ENCODE assay signal across 8 mouse cellular contexts in genomic region chr6:119543803-119544517, GRCm38 (mm10). TPM values are rescaled to one million over a fixed set of nuclear protein-coding genes. Genes with fewer than 3 reads are reported as not detected.
DNase-seq lines count a peak whose midpoint lies in the region; ATAC-seq and TF ChIP-seq lines count a peak whose summit lies in the region.

Wnt5b (minus strand) TSS chr6:119544347.

- H3K9me3 ChIP-seq in forebrain, embryonic 15.5 days, result no peaks in the 10 kb centered on the region

- DNase-seq in layer of hippocampus, postnatal 10 days (ENCODE audit: low spot score in 2 of 2), result peak; percentile 22 to 38
- DNase-seq in layer of hippocampus, adult 18-20 months (ENCODE audit: low spot score in 2 of 2), result no peak
- DNase-seq in kidney, postnatal 4 days, result peak; percentile 55 to 65
- peak; percentile 69 for DNase-seq in neural tube, embryonic 10.5 days (ENCODE audit: extremely low spot score, low spot score)
- DNase-seq in right cerebral cortex, adult 2 months (ENCODE audit: low spot score in 2 of 2), result no peak
- no peak for DNase-seq in frontal cortex, postnatal 10 days (ENCODE audit: low spot score in 2 of 2)

- no peaks in the 10 kb centered on the region for H3K36me3 ChIP-seq in forebrain, embryonic 15.5 days

- no peak within 1 kb of the TSS for H3K27ac ChIP-seq in bone marrow macrophage, adult 2 months (ENCODE audit: insufficient read depth, low read depth, low read length)
- H3K27ac ChIP-seq in forebrain, embryonic 15.5 days (replicated peaks), result no peak within 1 kb of the TSS

- ATAC-seq in forebrain, embryonic 15.5 days (replicated peaks), result peak; percentile 76

- under 1% methylated on average over 103 of the region's 120 CpGs for WGBS in forebrain, embryonic 15.5 days

- peak within 1 kb of the TSS; percentile 52 for H3K9ac ChIP-seq in forebrain, embryonic 15.5 days (replicated peaks)

- H3K4me1 ChIP-seq in bone marrow macrophage, adult 2 months (ENCODE audit: control insufficient read depth, insufficient read depth, low read length), result no peaks in the 10 kb centered on the region
- peaks cover 15% of the 10 kb centered on the region for H3K4me1 ChIP-seq in forebrain, embryonic 15.5 days

- no peak for TF ChIP-seq CTCF in bone marrow macrophage, adult 2 months (IDR thresholded peaks at IDR 0.05; ENCODE audit: low read depth, low read length)

- H3K27me3 ChIP-seq in forebrain, embryonic 15.5 days, result peaks cover 11% of the 10 kb centered on the region; the same call in 1 of the 2 replicates

- no peak for TF ChIP-seq POLR2A in bone marrow macrophage, adult 2 months (IDR thresholded peaks at IDR 0.05; ENCODE audit: borderline replicate concordance, low read depth, low read length)

- peak within 1 kb of the TSS; percentile 61 for H3K4me3 ChIP-seq in bone marrow macrophage, adult 2 months (ENCODE audit: insufficient read depth, low read length)
- peak within 1 kb of the TSS; percentile 67 for H3K4me3 ChIP-seq in forebrain, embryonic 15.5 days

- H3K4me2 ChIP-seq in forebrain, embryonic 15.5 days (replicated peaks), result peak within 1 kb of the TSS; percentile 94

RNA-seq across cellular contexts. Expression of gene Wnt5b, which starts in this region (rescaled TPM):
- total RNA-seq in layer of hippocampus, postnatal 10 days (2021), result 1 to 10 TPM; 2.2 to 2.4 TPM
- total RNA-seq in layer of hippocampus, adult 18-20 months (2021), result 1 to 10 TPM; 2.6 to 2.9 TPM
- not detected in 2 replicates for polyA plus RNA-seq in bone marrow macrophage, adult 2 months (2012; ENCODE audit: insufficient read depth, insufficient read length, missing spikeins)
- 2.8 and 3.1 TPM in 2 replicates for polyA plus RNA-seq in forebrain, embryonic 15.5 days (2015; fragmentation: Nextera tagmentation; extraction: Ambion mirVana)

Comparison
In these comparisons a context has a peak if more than half of its experiments do, and no peak if none do; other contexts are left out.
1. DNase-seq: peak in layer of hippocampus, postnatal 10 days (2 of 2), kidney, postnatal 4 days (2 of 2) and neural tube, embryonic 10.5 days (single experiment); none in layer of hippocampus, adult 18-20 months (0 of 2), right cerebral cortex, adult 2 months (0 of 2) and frontal cortex, postnatal 10 days (0 of 2).